Mouse (Mus musculus) kidney, postnatal 0 days (tissue): Measurements from ENCODE around the gene Usp40. TPM values are rescaled to one million over a fixed set of nuclear protein-coding genes. Genes with fewer than 3 reads are reported as not detected.
A peak's percentile ranks its signal among the peaks of the same experiment; 100 is the strongest.

ENCODE experiments used
- ATAC-seq: fragments of 200-750 bp; cut with Nextera tagmentation; replicated peaks from 2 replicates; pipeline ENCODE4 v1.8.0; 2017; ENCODE audit warnings: low read depth, moderate number of reproducible peaks, moderate TSS enrichment, moderate library complexity; ENCODE audit not compliant: low FRiP score
- DNase-seq: peaks from one replicate; pipeline ENCODE4 v3.0.0-alpha.2; 2016; ENCODE audit warnings: low spot score
- H3K27ac ChIP-seq: fragments of 300-500 bp; sonication (generic); 2 replicates; pipeline ENCODE4 v1.5.1; 2014; ENCODE audit warnings: mild to moderate bottlenecking
- H3K27me3 ChIP-seq: fragments of 300-500 bp; sonication (generic); 2 replicates; pipeline ENCODE4 v1.6.1; 2014; ENCODE audit warnings: low read length, mixed read lengths; ENCODE audit not compliant: insufficient read depth
- H3K36me3 ChIP-seq: fragments of 300-500 bp; sonication (generic); 2 replicates; pipeline ENCODE4 v1.6.1; 2014; ENCODE audit warnings: low read length, mixed read lengths; ENCODE audit not compliant: insufficient read depth
- H3K4me1 ChIP-seq: fragments of 300-500 bp; sonication (generic); replicated peaks from 2 replicates; pipeline ENCODE4 v1.6.1; 2014; ENCODE audit warnings: antibody characterized with exemption, low read length, mixed read lengths; ENCODE audit not compliant: insufficient read depth
- H3K4me2 ChIP-seq: fragments of 300-500 bp; sonication (generic); 2 replicates; pipeline ENCODE4 v1.6.1; 2014; ENCODE audit warnings: mild to moderate bottlenecking, low read length, moderate library complexity, mixed read lengths
- H3K4me3 ChIP-seq: fragments of 300-500 bp; sonication (generic); replicated peaks from 2 replicates; pipeline ENCODE4 v1.5.1; 2014; ENCODE audit warnings: low read depth, low read length
- H3K9ac ChIP-seq: fragments of 300-500 bp; sonication (generic); 2 replicates; pipeline ENCODE4 v1.6.1; 2014; ENCODE audit warnings: low read depth, low read length
- H3K9me3 ChIP-seq: fragments of 300-500 bp; sonication (generic); replicated peaks from 2 replicates; pipeline ENCODE4 v1.6.1; 2016; ENCODE audit warnings: low read length, inconsistent platforms, mixed read lengths
- CTCF ChIP-seq: IDR thresholded peaks from 2 replicates; pipeline ENCODE4 v1.5.1; 2016; ENCODE audit warnings: antibody characterized with exemption, low read depth, mild to moderate bottlenecking, moderate library complexity
- WGBS: fragments of 180-500 bp; shearing (Covaris S2); extraction: QIAGEN DNeasy Blood & Tissue Kit; methylation state at CpG from one replicate; pipeline ENCODE4 v1.1.7; 2014; 5-methylcytosine and 5-hydroxymethylcytosine counted together
- polyA plus RNA-seq: library from polyadenylated mRNA; unstranded; fragments of >200 nt; fragmentation: Nextera tagmentation; extraction: Ambion mirVana; gene quantifications from 2 replicates; pipeline ENCODE4 v1.2.1, GENCODE M21; 2015

Gene Usp40
- polyA plus RNA-seq, 1 experiment from 2014 or later = 18.7 TPM

DNA sequence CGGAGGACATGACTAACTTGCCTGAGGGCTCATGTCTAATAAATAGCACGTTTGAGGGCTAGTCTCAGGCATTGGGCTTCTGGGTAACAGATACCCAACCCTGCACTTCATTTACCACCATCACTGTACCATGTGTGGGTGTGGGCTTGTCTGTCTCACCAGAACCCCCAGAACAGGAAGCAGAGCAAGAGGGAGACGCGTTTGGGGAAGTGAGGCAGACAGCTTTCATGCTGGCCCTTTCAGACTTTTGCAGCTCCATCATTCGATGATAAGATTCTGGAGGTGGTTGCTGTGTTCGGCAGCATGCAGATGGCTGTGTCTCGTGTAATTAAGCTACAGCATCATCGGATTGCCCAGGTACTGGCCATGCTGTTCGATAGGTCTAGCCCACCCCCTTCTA, 73.3 kb downstream of the Usp40 start:
- 91% methylated on average over 9 of the region's 9 CpGs for WGBS
- Histone ChIP-seq H3K9me3 (no peaks in the 10 kb centered on the region), H3K27ac (no peak overlapping the region), H3K9ac (no peak overlapping the region), H3K4me2 (no peak overlapping the region), H3K36me3 (peaks cover 62% of the 10 kb centered on the region), H3K27me3 (no peaks in the 10 kb centered on the region), H3K4me3 (no peak overlapping the region), H3K4me1 (no peaks in the 10 kb centered on the region)
- ATAC-seq (no peak), DNase-seq (no peak)
- TF ChIP-seq CTCF = no peak

DNA sequence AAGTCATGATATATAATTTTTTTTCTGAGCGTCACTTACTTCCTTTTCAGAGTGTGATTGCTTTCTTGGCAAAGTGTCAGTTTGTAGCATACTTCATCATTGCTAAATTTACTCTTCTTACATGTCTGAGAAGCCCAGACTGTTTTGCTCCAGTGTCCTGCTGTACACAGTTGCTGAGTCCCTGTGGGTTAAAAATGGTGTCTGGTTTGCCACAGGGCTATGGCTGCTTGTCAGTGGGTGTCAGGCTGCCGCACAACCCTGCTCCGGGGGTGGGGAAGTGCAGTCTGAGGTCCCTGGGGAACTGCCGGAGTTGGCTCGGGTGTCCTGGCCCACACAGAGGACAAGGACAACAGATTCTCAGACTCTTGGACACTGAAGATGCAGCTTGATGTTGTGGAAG, 75.3 kb downstream of the Usp40 start:
- ATAC-seq (no peak), DNase-seq (no peak)
- H3K4me2 ChIP-seq = no peak overlapping the region
- no peak overlapping the region for H3K27ac ChIP-seq
- 74% methylated on average over 5 of the region's 5 CpGs for WGBS
- no peaks in the 10 kb centered on the region for H3K4me1 ChIP-seq
- TF ChIP-seq CTCF = no peak
- no peaks in the 10 kb centered on the region for H3K9me3 ChIP-seq
- peaks cover 45% of the 10 kb centered on the region for H3K36me3 ChIP-seq
- no peaks in the 10 kb centered on the region for H3K27me3 ChIP-seq
- H3K9ac ChIP-seq = no peak overlapping the region
- no peak overlapping the region for H3K4me3 ChIP-seq

DNA sequence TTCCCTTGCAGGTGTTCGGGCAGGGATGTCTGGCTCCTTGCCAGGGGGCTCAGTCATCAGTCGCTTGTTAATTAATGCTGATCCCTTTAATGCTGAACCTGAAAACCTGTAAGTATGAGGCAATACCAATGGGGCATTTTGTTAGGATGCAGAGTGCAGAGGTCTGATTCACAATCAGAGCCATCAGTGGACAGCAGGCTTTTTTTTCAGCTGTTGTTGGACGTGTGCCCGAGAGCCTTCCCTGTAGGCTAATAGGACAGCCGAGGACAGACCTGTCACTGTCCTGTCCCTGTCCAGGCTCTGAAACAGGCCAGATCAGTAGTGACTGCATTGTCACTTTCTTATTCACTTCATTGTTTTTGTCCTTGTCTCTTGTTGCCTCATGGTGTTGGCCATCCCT, 78.6 kb downstream of the Usp40 start:
- H3K9me3 ChIP-seq = no peaks in the 10 kb centered on the region
- no peaks in the 10 kb centered on the region for H3K27me3 ChIP-seq
- ATAC-seq = no peak
- H3K9ac ChIP-seq = no peak overlapping the region
- no peak for TF ChIP-seq CTCF
- H3K4me2 ChIP-seq = no peak overlapping the region
- H3K4me3 ChIP-seq = no peak overlapping the region
- H3K4me1 ChIP-seq = no peaks in the 10 kb centered on the region
- DNase-seq = no peak
- H3K36me3 ChIP-seq = peaks cover 51% of the 10 kb centered on the region
- WGBS = 62% methylated on average over 5 of the region's 5 CpGs
- no peak overlapping the region for H3K27ac ChIP-seq

DNA sequence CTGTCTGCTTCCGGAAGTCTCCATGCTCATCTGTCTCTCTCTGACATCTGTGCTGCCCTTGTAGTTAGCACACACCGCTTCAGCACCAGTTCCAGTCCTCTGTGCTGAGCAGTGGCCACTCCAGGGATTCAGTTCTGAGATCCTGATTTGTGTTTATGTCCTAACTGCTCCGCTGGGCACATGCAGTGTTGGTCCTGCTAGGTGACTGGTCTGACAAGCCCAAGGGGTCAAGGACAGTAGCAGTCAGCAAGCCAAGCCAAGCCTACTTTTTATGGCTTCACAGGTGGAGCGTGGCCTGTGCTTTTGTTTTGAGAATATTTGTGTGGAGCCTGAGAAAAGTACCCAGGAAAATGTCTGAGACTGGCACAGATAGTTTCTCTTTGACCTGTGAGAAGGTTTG, 83.5 kb downstream of the Usp40 start:
- no peak for ATAC-seq
- TF ChIP-seq CTCF = no peak
- no peak overlapping the region for H3K4me3 ChIP-seq
- H3K4me1 ChIP-seq = no peaks in the 10 kb centered on the region
- DNase-seq = no peak
- peaks cover 34% of the 10 kb centered on the region for H3K36me3 ChIP-seq
- H3K9ac ChIP-seq = no peak overlapping the region
- 82% methylated on average over 4 of the region's 4 CpGs for WGBS
- no peaks in the 10 kb centered on the region for H3K27me3 ChIP-seq
- H3K9me3 ChIP-seq = no peaks in the 10 kb centered on the region
- H3K27ac ChIP-seq = no peak overlapping the region
- no peak overlapping the region for H3K4me2 ChIP-seq

DNA sequence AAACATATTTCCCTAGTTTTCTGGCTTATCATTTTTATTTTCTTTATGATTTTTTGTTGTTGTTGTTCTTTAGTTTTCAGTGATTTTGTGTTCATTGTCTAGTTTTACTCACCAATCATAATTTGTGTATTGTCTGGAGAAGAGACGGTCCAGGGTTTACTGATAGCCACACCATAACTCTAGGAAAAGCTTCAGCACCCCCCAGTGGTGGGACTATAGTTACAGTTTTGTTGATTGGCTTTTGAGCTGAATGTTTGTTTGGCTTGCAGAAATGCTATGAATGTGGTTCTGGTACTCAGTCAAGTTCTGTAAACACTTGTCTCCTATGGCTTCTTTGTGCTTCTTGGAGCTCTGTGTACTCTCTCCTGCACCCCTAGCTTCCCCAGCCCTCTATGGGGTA, 85.7 kb downstream of the Usp40 start:
- ATAC-seq (no peak), DNase-seq (peak; percentile 74)
- no peaks in the 10 kb centered on the region for H3K4me1 ChIP-seq
- H3K27ac ChIP-seq = no peak overlapping the region
- H3K9me3 ChIP-seq = no peaks in the 10 kb centered on the region
- H3K36me3 ChIP-seq = peaks cover 53% of the 10 kb centered on the region
- no peak overlapping the region for H3K9ac ChIP-seq
- no peaks in the 10 kb centered on the region for H3K27me3 ChIP-seq
- 42% methylated on average over 1 of the region's 1 CpGs for WGBS
- no peak overlapping the region for H3K4me2 ChIP-seq
- peak; percentile 79 for TF ChIP-seq CTCF
- no peak overlapping the region for H3K4me3 ChIP-seq

DNA sequence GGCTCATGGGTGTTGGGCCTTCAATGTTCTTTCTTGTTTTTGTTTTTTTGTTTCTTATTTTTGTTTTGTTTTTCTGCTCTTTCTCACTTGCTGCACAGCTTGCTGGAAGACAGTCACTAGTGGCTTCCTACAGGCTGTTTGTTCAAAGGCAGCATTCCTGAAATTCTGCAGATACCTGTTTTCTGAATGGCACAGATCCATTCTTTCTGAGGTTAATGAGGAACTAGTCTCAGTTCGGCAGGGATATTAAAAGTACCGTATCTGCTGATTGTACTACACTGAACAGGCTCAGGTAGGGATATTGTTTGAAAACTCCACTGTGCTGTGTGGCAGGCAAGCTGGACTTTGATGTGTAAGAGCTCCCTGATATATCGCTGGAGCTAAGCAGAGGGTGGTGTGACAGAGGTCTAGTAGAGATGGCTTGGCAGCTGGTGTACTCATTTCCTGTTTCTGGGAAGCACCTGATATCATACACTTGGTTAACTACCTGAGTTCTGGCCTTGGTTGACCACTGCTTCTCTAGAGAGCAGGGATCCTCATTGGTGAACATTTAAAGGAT, 88.2 kb downstream of the Usp40 start:
- Histone ChIP-seq H3K4me1 (no peaks in the 10 kb centered on the region), H3K27me3 (no peaks in the 10 kb centered on the region), H3K4me3 (no peak overlapping the region), H3K4me2 (no peak overlapping the region), H3K9ac (no peak overlapping the region), H3K9me3 (no peaks in the 10 kb centered on the region), H3K27ac (no peak overlapping the region), H3K36me3 (peaks cover 35% of the 10 kb centered on the region)
- ATAC-seq (no peak), DNase-seq (no peak)
- 72% methylated on average over 3 of the region's 3 CpGs for WGBS
- TF ChIP-seq CTCF = no peak

DNA sequence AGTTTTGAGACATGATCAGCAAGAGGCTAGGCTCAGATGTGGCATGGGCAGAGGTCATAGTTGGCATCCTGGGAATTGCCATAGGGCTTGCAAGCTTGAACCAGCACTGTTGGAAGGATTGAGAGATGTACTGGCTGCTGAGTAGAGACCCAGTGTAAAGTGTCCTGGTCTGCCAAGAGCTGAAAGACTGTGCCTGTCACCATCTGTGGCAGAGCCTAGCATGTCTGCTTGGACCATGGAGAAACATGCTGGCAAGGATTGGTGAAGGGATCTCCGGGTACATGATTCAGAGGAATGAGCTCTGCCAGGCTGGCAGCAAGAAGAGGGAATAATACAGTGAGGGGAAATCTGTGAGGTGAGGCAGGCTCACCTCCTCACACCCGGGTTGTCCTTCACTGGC, 90.3 kb downstream of the Usp40 start:
- Histone ChIP-seq H3K9ac (no peak overlapping the region), H3K9me3 (no peaks in the 10 kb centered on the region), H3K27ac (no peak overlapping the region), H3K4me2 (no peak overlapping the region), H3K27me3 (no peaks in the 10 kb centered on the region), H3K4me1 (no peaks in the 10 kb centered on the region), H3K36me3 (peaks cover 31% of the 10 kb centered on the region), H3K4me3 (no peak overlapping the region)
- no peak for ATAC-seq
- DNase-seq = no peak
- no peak for TF ChIP-seq CTCF
- 92% methylated on average over 2 of the region's 2 CpGs for WGBS
